Mouse (Mus musculus): ENCODE measurements at regions not wholly inside any gene's neighbourhood (a gene's known extent, or its start where the extent isn't known, plus 50 kb on each side); places are given as distances from the start of the nearest gene placed in this dataset.

GRCm38 (mm10) chr8:87025946-87026345, 140.9 kb upstream of the N4bp1 start:
- TF ChIP-seq CTCF (IDR thresholded peaks at IDR 0.05 in 2 of 3, conservative IDR thresholded peaks at IDR 0.05 in 1 of 3; ENCODE audit: control insufficient read depth in 1 of 3, insufficient read depth in 1 of 3, low read depth in 2 of 3, low read length in 3 of 3, poor library complexity in 1 of 3, severe bottlenecking in 1 of 3) (no peak), MAX (IDR thresholded peaks at IDR 0.05; ENCODE audit: low read length) (no peak), ZKSCAN1 (IDR thresholded peaks at IDR 0.05; ENCODE audit: low read depth, low read length) (no peak), NRF1 (IDR thresholded peaks at IDR 0.05; ENCODE audit: insufficient read depth, low read depth, low read length, poor library complexity, severe bottlenecking) (no peak), USF1 (IDR thresholded peaks at IDR 0.05; ENCODE audit: low read depth, low read length) (no peak)
